Mouse (Mus musculus): Measurements from ENCODE around the gene Plekhs1.
"Not testable (repeated sequence)": the region's sequence is repeated elsewhere in the genome, so short reads cannot be mapped to it uniquely, and the experiment has no call there.

Gene Plekhs1

DNA sequence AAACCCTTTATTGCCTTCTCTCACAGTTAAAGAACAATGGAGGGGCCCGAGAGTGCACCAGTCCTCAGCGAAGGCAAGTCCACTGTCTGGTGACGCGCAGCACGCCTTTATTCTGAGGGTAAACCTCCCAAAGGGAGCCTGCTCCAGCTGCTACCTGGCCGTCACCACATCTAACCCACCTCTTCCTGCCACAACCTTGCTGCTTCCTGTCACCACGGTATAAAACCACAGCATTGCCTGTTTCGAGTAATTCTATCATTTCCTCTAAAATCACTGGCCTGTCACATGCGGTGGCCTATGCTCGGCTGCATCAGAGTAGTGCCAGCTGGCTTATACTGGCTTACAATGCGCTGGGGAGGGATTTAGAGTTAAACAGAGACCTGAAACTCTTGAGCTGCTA is 69.1 kb downstream of the Plekhs1 start:
- not testable (repeated sequence) for DNase-seq

DNA sequence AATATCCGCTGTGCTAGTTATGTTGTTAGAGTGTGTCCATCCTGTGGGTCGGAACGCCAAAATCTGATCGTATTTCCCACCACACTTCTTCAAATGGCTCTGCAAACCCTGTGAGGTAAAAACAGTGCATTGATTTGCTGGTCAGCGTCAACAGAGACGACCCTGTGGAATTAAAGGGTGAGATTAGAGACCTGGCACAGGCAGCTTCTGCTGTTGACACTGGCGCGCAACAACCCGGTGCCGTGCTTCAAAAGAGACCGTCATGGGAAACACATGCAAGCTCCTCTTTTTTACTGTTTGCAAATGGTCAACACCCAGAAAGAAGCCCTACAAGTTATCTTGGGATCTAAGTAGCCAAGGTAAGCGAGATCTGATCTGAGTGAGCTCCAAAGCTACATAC is 69.8 kb downstream of the Plekhs1 start:
- no peak for DNase-seq

DNA sequence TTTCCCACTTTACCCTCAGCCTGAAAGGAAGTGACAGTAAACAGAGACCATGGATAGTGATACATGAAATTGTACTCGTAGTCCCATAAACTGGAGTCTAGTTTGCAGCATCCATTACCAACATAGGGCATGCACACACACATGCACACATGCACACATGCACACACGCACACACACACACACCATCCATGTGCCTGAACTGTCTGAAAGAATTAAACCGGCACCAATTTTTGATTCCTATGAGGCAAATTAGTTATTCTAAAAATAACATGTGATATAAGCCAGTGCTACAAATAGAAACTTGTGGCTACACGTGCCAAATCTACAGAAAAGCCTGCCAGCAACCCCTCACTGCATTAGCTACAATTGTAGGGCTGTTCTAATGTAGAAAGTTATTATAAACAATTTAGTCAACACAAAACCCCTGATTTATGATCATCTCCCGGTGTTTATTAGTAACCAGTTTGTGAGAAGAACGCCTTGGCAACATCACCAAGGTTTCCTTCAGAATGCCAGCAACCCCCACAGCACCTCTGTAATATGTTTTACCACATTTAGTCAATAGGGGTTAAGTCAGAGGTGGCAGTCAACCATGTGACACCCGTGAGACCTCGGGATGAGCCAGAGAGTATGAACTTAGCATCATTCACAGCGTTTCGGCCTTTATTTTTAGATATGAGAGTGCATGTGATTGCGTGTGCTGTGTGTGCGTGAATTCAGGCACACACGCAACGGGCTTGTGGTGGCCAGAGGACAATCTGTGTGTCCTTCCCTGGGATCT is 72.0 kb downstream of the Plekhs1 start:
- no peak for DNase-seq

DNA sequence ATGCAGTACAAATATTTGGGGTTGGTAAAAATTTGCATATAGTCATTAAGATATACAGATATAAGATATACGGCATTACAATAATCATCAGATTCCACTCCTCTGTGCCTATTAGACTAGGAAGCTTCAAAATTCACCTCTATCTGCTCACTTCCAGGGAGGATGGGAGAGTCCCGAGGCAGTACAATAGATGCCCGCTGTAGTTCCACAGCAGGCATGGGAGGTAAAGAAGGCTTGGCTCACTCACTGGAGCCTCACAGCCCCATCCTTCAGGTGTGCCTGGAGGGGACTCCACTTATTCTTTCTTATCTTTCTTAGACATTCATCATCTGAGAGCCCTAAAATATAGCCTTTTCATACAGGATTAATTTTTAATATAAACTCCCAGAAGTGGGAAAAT is 72.9 kb downstream of the Plekhs1 start:
- DNase-seq: no peak

DNA sequence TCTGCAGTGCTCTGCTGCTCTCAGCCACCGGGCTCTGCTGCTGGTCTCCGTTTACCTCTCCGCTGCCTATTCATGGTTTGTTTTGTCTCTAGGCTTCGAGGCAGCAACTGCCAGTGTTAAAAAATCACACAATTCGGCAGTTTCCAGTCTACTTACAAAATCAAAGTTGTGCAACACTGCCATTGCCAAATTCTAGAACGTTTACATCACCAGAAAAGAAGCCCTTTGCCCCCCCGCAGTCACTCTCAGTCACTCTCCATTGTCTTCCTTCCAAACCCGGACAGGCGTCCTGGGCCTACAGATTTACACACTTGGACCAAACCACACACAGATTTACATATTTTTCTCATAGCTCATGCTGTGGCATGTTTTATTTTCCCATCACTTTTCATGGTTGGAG is 73.6 kb downstream of the Plekhs1 start:
- no peak for DNase-seq

DNA sequence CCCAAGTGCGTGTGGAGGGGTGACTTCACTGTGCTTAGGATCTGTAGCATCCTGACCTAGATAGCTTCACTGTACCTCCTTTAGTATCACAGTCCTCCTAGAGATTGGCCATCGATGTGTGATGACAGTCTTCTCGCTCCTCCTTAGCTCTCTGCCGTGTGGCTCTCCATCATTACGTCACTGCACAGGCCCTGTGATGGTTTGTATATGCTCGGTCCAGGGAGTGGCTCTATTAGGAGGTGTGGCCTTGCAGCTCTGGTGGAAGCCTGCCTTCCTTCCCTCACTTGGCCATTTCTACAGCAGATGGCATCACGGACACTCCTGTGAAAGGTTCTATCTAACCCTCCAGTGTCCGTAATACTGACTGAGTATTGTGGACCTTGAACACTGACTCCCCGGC is 74.3 kb downstream of the Plekhs1 start:
- DNase-seq: no peak
